Mouse (Mus musculus) bone marrow macrophage, adult 2 months (primary cell): ENCODE measurements around the gene Rbms3.

Source experiments
- CTCF ChIP-seq: IDR thresholded peaks from 2 replicates; pipeline ENCODE4 v1.5.1; 2012; ENCODE audit warnings: low read depth, mild to moderate bottlenecking, low read length, moderate library complexity
- POLR2A ChIP-seq: IDR thresholded peaks from 2 replicates; pipeline ENCODE4 v1.6.1; 2012; ENCODE audit warnings: mild to moderate bottlenecking, low read depth, low read length, borderline replicate concordance

DNA sequence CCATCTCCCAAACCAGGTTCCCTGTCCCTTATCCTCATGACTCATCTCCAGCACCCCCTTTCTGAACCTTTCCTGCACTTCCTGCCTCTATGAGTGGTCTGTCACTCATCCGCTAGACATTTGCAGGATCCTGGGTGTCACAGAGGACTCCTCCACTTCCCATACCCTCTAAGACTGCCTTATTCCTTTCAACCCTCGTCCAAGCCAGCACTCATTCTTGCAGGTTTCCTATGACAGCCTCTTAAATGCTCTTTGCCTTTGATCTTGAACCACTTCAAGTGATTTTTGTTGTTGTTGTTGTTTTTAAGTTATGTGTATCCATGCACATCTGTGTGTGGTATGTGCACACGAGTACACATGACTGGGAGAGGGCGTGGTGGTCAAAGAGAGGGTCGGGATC is 43.6 kb upstream of the Rbms3 start:
- TF ChIP-seq CTCF: no peak
- TF ChIP-seq POLR2A: no peak
